Comparison of ENCODE assay signal across 11 mouse cellular contexts in the genomic region with DNA sequence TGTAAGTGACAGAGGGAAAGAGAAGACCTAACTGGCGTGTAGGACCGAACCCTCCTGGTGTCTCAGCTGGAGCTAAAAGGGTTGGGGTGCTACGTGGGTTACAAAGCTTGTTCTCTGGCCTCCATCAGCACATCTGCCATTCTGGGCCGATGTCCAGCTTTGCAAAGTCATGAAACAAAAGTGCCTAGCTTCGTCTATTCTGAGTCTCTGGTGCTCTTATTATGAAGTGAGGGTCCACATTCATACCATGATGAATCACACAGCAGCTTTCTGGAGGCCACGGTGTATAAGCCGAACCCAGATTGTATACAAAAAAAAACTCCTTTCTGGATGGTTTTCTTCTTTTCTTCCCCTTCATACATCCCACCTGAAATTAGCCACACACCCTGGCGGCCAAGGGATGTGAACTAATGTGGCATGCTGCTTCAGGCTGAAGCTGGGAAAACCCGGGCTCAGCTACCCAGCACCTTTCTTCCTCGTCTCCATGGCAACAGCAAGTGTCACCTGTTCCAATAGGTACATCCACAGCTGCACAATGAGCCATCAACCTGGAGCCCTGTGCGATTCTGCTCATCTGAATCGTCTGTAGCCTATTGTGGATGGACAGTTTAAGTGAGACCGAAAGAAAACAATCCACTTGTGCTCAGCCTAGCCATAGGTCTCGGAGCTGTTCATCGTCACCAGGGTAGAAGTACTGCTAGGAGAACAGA.
A peak's percentile ranks its signal among the peaks of the same experiment; 100 is the strongest.
DNase-seq lines count a peak whose midpoint lies in the region; ATAC-seq lines count a peak whose summit lies in the region.
"Had no signal": no experiment of that assay in that cellular context is flagged by ENCODE, and none has a peak within 500 bp of the region (broad histone marks: within the 10 kb centered on the region; RNA-seq: fewer than 3 reads in every experiment).

No protein-coding gene starts in this region.

- intact Hi-C loops in left cerebral cortex, postnatal 36 days (cut with DNase I): no loop called here

- no peak for ATAC-seq in erythroblast, adult 5-6 weeks (replicated peaks; ENCODE audit: low FRiP score, poor library complexity, severe bottlenecking)
- ATAC-seq: Patski had no signal

- peak; percentile 56 to 70 for DNase-seq in cerebellum, postnatal 10 days
- DNase-seq in cerebellum, adult 18-20 months: no peak
- DNase-seq in layer of hippocampus, adult 9-11 months: peak; percentile 40
- no peak for DNase-seq in layer of hippocampus, postnatal 25 days (ENCODE audit: extremely low spot score in 1 of 2, low spot score in 1 of 2)
- peak; percentile 26 for DNase-seq in adipocyte (ENCODE audit: low spot score)
- DNase-seq in left cerebral cortex, postnatal 36 days (ENCODE audit: low spot score in 2 of 2): peak; percentile 32 to 45
- DNase-seq in gastrocnemius, adult 18-20 months (ENCODE audit: low spot score): no peak
- DNase-seq: kidney, adult 2 months; lung, postnatal 14 days had no signal

Comparison
In these comparisons a context has a peak if more than half of its experiments do, and no peak if none do; other contexts are left out.
1. DNase-seq: peak in cerebellum, postnatal 10 days (2 of 2), layer of hippocampus, adult 9-11 months (single experiment), adipocyte (single experiment) and left cerebral cortex, postnatal 36 days (2 of 2); none in cerebellum, adult 18-20 months (0 of 2), layer of hippocampus, postnatal 25 days (0 of 2) and gastrocnemius, adult 18-20 months (single experiment).